Mouse (Mus musculus) embryonic fibroblast, embryonic 13.5 days (primary cell): ENCODE measurements around the gene Aifm3.
"Not testable (repeated sequence)": the region's sequence is repeated elsewhere in the genome, so short reads cannot be mapped to it uniquely, and the experiment has no call there.

Source experiments
- CTCF ChIP-seq: IDR thresholded peaks from 2 replicates; pipeline ENCODE4 v1.5.1; 2011; ENCODE audit warnings: mild to moderate bottlenecking, control low read depth, low read length, moderate library complexity, borderline replicate concordance; ENCODE audit not compliant: insufficient read depth
- POLR2A ChIP-seq: IDR thresholded peaks from 2 replicates; pipeline ENCODE4 v1.6.1; 2011; ENCODE audit warnings: low read depth, mild to moderate bottlenecking, control low read depth, low read length, moderate library complexity

DNA sequence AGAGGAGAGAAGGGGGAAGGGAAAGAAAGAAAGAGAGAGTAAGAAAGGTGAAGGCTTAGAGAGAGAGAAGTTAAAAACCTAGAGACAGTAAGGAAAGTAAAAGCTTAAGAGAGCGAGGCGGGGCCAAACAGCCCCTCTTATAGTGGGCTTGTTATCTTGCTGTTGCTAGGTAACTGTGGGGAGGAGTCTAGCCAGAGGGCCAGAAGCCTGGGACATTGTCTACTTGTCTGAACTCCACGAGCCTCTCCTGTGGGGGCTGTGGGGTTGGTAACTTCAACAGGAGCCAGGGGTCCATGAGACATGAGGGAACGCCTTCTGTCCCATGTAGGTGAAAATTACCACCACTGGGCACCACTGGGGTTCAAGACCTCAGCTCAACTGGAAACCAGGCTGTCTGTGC, 65.3 kb downstream of the Aifm3 start:
- not testable (repeated sequence) for TF ChIP-seq CTCF, POLR2A
